Mouse (Mus musculus) heart, postnatal 0 days (tissue): Measurements from ENCODE around the gene Fnip1.

ENCODE experiments used
- CTCF ChIP-seq: IDR thresholded peaks from 2 replicates; pipeline ENCODE4 v1.5.1; 2016; ENCODE audit warnings: antibody characterized with exemption, control low read depth, low read depth
- EP300 ChIP-seq: IDR thresholded peaks from 2 replicates; pipeline ENCODE4 v1.6.1; 2016; ENCODE audit warnings: antibody characterized with exemption, low read depth

- TF ChIP-seq CTCF (no peak), EP300 (no peak)
Observed at GRCm38 (mm10) chr11:54528002-54528401, 90.0 kb downstream of the Fnip1 start.
